Mouse (Mus musculus): ENCODE results near the gene Asap3.

- TF ChIP-seq CTCF (IDR thresholded peaks at IDR 0.05; ENCODE audit: low read depth, low read length) (no peak), POLR2A (IDR thresholded peaks at IDR 0.05; ENCODE audit: extremely low read depth, insufficient read depth, low read length) (no peak)
Measured at GRCm38 (mm10) chr4:136196201-136196600, 10.0 kb upstream of the Asap3 start.

All from liver, adult 2 months (tissue).